Mouse (Mus musculus) lung, postnatal 10 days (tissue): ENCODE results near the gene Klhl42.

Experiments
- DNase-seq: peaks from one replicate; pipeline ENCODE4 v3.0.0; 2021

The Klhl42 gene

DNA sequence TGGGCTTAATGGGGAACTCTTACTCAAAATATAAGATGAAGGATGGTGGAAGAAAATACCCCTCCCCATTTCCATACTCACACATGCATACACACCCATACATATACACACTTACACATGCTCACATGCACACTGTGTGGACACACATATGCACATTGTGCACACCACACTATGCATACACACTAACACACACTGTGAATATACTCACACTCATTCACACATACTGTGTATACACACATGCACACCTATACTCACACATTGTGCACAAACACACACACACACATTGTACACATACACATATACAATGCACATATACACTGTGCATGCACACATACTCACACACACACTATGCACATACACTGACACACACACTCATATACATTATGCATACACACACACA is 60.7 kb downstream of the Klhl42 start:
- DNase-seq: no peak

GRCm38 (mm10) chr6:147155085-147155484 is 63.9 kb downstream of the Klhl42 start:
- no peak for DNase-seq

GRCm38 (mm10) chr6:147161818-147162584 is 70.8 kb downstream of the Klhl42 start:
- peak; percentile 10 for DNase-seq
